Mouse (Mus musculus): ENCODE data around the gene Ap1g2. TPM values are rescaled to one million over a fixed set of nuclear protein-coding genes. Genes with fewer than 3 reads are reported as not detected.

The Ap1g2 gene
- total and polyA plus RNA-seq, 3 experiments: 12.6 to 47.9 TPM; not detected in 1

- TF ChIP-seq E2F4 (IDR thresholded peaks at IDR 0.05; ENCODE audit: borderline replicate concordance, low read depth, low read length) (no peak), GATA1 (IDR thresholded peaks at IDR 0.05; ENCODE audit: low read depth, low read length) (no peak), NELFE (IDR thresholded peaks at IDR 0.05; ENCODE audit: low read depth, low read length) (no peak), SMC3 (IDR thresholded peaks at IDR 0.05; ENCODE audit: low read depth, low read length) (no peak), UBTF (IDR thresholded peaks at IDR 0.05; ENCODE audit: borderline replicate concordance, insufficient read depth, low read depth, low read length) (no peak), POLR2AphosphoS5 (IDR thresholded peaks at IDR 0.05; ENCODE audit: borderline replicate concordance, low read depth, low read length) (no peak), ZC3H11A (IDR thresholded peaks at IDR 0.05; ENCODE audit: low read depth, low read length) (no peak), JUND (IDR thresholded peaks at IDR 0.05; ENCODE audit: low read depth, low read length) (no peak), CHD1 (IDR thresholded peaks at IDR 0.05; ENCODE audit: low read depth, low read length) (no peak)
- Histone ChIP-seq H3K9me3 (replicated peaks; ENCODE audit: insufficient read depth, low read length) (no peaks in the 10 kb centered on the region), H3K9ac (ENCODE audit: control insufficient read depth, low read depth, low read length, poor library complexity, severe bottlenecking) (no peak within 1 kb of the TSS), H3K4me3 (ENCODE audit: control insufficient read depth in 1 of 2, insufficient read depth in 1 of 2, low read depth in 2 of 2, low read length in 2 of 2) (no peak within 1 kb of the TSS), H3K27me3 (ENCODE audit: control insufficient read depth in 1 of 2, insufficient read depth in 2 of 2, low read length in 2 of 2) (peaks cover 0 to under 1% of the 10 kb centered on the region in 2 experiments; a peak in 1 of 4 replicates), H3K79me2 (ENCODE audit: control insufficient read depth, insufficient read depth, low read length, poor library complexity) (no peaks in the 10 kb centered on the region), H3K4me1 (ENCODE audit: control insufficient read depth in 1 of 2, insufficient read depth in 2 of 2, low read length in 2 of 2) (no peaks in the 10 kb centered on the region), H3K36me3 (ENCODE audit: control insufficient read depth in 1 of 2, insufficient read depth in 2 of 2, low read length in 2 of 2) (no peaks in the 10 kb centered on the region), H3K27ac (ENCODE audit: control insufficient read depth, low read depth, low read length) (no peak within 1 kb of the TSS)
- no peak for DNase-seq (ENCODE audit: low read depth, low spot score)
Observed at GRCm38 (mm10) chr14:55116425-55117200, 10.2 kb upstream of the Ap1g2 start, which contains the start of gene Jph4. TSS of gene Jph4 (minus strand) at chr14:55116935.

- TF ChIP-seq ETS1 (IDR thresholded peaks at IDR 0.05; ENCODE audit: low read depth, low read length): no peak
- H3K4me3 ChIP-seq (ENCODE audit: control insufficient read depth in 1 of 2, insufficient read depth in 1 of 2, low read depth in 2 of 2, low read length in 2 of 2): no peak overlapping the region
- no peak overlapping the region for H3K9ac ChIP-seq (ENCODE audit: control insufficient read depth, low read depth, low read length, poor library complexity, severe bottlenecking)
Observed at GRCm38 (mm10) chr14:55115846-55116245, 9.5 kb upstream of the Ap1g2 start.

GRCm38 (mm10) chr14:55114759-55115701 lies 8.6 kb upstream of the Ap1g2 start:
- no peak overlapping the region for H3K27ac ChIP-seq (ENCODE audit: control insufficient read depth, low read depth, low read length)
- no peaks in the 10 kb centered on the region for H3K36me3 ChIP-seq (ENCODE audit: control insufficient read depth in 1 of 2, insufficient read depth in 2 of 2, low read length in 2 of 2)
- H3K4me3 ChIP-seq (ENCODE audit: control insufficient read depth in 1 of 2, insufficient read depth in 1 of 2, low read depth in 2 of 2, low read length in 2 of 2): no peak overlapping the region
- H3K4me1 ChIP-seq (ENCODE audit: control insufficient read depth in 1 of 2, insufficient read depth in 2 of 2, low read length in 2 of 2): no peaks in the 10 kb centered on the region
- no peaks in the 10 kb centered on the region for H3K9me3 ChIP-seq (replicated peaks; ENCODE audit: insufficient read depth, low read length)
- H3K9ac ChIP-seq (ENCODE audit: control insufficient read depth, low read depth, low read length, poor library complexity, severe bottlenecking): no peak overlapping the region
- H3K79me2 ChIP-seq (ENCODE audit: control insufficient read depth, insufficient read depth, low read length, poor library complexity): no peaks in the 10 kb centered on the region
- peaks cover 2 to 5% of the 10 kb centered on the region in 2 experiments; a peak in 2 of 4 replicates for H3K27me3 ChIP-seq (ENCODE audit: control insufficient read depth in 1 of 2, insufficient read depth in 2 of 2, low read length in 2 of 2)
- no peak for DNase-seq (ENCODE audit: low read depth, low spot score)
- TF ChIP-seq TAL1 (IDR thresholded peaks at IDR 0.05; ENCODE audit: low read length): no peak
- TF ChIP-seq RAD21 (IDR thresholded peaks at IDR 0.05; ENCODE audit: low read depth, low read length): no peak
- no peak for TF ChIP-seq POLR2AphosphoS2 (IDR thresholded peaks at IDR 0.05; ENCODE audit: low read length)
- no peak for TF ChIP-seq MAX (IDR thresholded peaks at IDR 0.05; ENCODE audit: low read length)
- TF ChIP-seq NRF1 (IDR thresholded peaks at IDR 0.05; ENCODE audit: insufficient read depth, low read depth, low read length, poor library complexity, severe bottlenecking): no peak
- no peak for TF ChIP-seq GABPA (IDR thresholded peaks at IDR 0.05; ENCODE audit: low read depth, low read length)
- TF ChIP-seq POLR2AphosphoS5 (IDR thresholded peaks at IDR 0.05; ENCODE audit: borderline replicate concordance, low read depth, low read length): no peak
- no peak for TF ChIP-seq CTCF (IDR thresholded peaks at IDR 0.05 in 2 of 3, conservative IDR thresholded peaks at IDR 0.05 in 1 of 3; ENCODE audit: control insufficient read depth in 1 of 3, insufficient read depth in 1 of 3, low read depth in 2 of 3, low read length in 3 of 3, poor library complexity in 1 of 3, severe bottlenecking in 1 of 3)
- no peak for TF ChIP-seq JUND (IDR thresholded peaks at IDR 0.05; ENCODE audit: low read depth, low read length)
- TF ChIP-seq CHD2 (IDR thresholded peaks at IDR 0.05; ENCODE audit: low read length): no peak
- TF ChIP-seq USF1 (IDR thresholded peaks at IDR 0.05; ENCODE audit: low read depth, low read length): no peak
- no peak for TF ChIP-seq SIN3A (IDR thresholded peaks at IDR 0.05; ENCODE audit: low read length)
- no peak for TF ChIP-seq MYC (IDR thresholded peaks at IDR 0.05; ENCODE audit: low read depth, low read length)
- no peak for TF ChIP-seq TBP (IDR thresholded peaks at IDR 0.05; ENCODE audit: low read depth, low read length)

More at GRCm38 (mm10) chr14:55115846-55116245, 9.5 kb upstream of the Ap1g2 start:
- no peaks in the 10 kb centered on the region for H3K4me1 ChIP-seq (ENCODE audit: control insufficient read depth in 1 of 2, insufficient read depth in 2 of 2, low read length in 2 of 2)
- peaks cover 0 to 5% of the 10 kb centered on the region in 2 experiments; a peak in 2 of 4 replicates for H3K27me3 ChIP-seq (ENCODE audit: control insufficient read depth in 1 of 2, insufficient read depth in 2 of 2, low read length in 2 of 2)
- no peaks in the 10 kb centered on the region for H3K79me2 ChIP-seq (ENCODE audit: control insufficient read depth, insufficient read depth, low read length, poor library complexity)
- no peak overlapping the region for H3K27ac ChIP-seq (ENCODE audit: control insufficient read depth, low read depth, low read length)
- H3K9me3 ChIP-seq (replicated peaks; ENCODE audit: insufficient read depth, low read length): no peaks in the 10 kb centered on the region
- no peaks in the 10 kb centered on the region for H3K36me3 ChIP-seq (ENCODE audit: control insufficient read depth in 1 of 2, insufficient read depth in 2 of 2, low read length in 2 of 2)
- no peak for DNase-seq (ENCODE audit: low read depth, low spot score)
